Mouse (Mus musculus): ENCODE data around the gene Lclat1.
"Not testable (repeated sequence)": the region's sequence is repeated elsewhere in the genome, so short reads cannot be mapped to it uniquely, and the experiment has no call there.

The Lclat1 gene

GRCm38 (mm10) chr17:73277770-73278169, 170.0 kb downstream of the Lclat1 start:
- DNase-seq (ENCODE audit: low spot score) = no peak

DNA sequence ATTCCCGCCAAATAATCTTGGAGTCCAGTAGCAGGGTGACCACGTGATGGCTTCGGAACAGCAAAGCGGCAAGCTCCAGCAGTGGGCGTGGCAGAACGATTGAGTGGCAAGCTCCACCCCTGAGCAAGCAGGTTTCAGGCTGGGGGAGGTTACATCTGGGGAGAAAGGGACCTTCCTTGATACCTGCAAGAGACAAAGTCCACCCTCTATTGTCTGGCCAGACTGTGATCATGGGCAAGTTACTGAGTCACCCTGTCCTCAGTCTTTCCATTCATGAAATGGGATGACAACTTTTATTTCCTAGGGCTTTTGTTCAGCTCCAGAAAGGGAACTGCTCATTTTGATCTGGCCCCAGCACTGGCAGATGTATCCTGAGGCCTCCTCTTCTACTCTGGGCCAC, 174.9 kb downstream of the Lclat1 start:
- not testable (repeated sequence) for DNase-seq (ENCODE audit: low spot score)

GRCm38 (mm10) chr17:73284301-73284700, 176.5 kb downstream of the Lclat1 start:
- DNase-seq (ENCODE audit: low spot score) = no peak

Measured in embryo, embryonic 10.5 days (tissue).